Mouse (Mus musculus) right cerebral cortex, postnatal 10 days (tissue): ENCODE data around the gene Cdk17.
"Not testable (repeated sequence)": the region's sequence is repeated elsewhere in the genome, so short reads cannot be mapped to it uniquely, and the experiment has no call there.

Experiments
- DNase-seq, 2 experiments: peaks; one replicate each; pipeline ENCODE4 v3.0.0; 2021; ENCODE audit warnings: low spot score in 2 of 2

The Cdk17 gene

DNA sequence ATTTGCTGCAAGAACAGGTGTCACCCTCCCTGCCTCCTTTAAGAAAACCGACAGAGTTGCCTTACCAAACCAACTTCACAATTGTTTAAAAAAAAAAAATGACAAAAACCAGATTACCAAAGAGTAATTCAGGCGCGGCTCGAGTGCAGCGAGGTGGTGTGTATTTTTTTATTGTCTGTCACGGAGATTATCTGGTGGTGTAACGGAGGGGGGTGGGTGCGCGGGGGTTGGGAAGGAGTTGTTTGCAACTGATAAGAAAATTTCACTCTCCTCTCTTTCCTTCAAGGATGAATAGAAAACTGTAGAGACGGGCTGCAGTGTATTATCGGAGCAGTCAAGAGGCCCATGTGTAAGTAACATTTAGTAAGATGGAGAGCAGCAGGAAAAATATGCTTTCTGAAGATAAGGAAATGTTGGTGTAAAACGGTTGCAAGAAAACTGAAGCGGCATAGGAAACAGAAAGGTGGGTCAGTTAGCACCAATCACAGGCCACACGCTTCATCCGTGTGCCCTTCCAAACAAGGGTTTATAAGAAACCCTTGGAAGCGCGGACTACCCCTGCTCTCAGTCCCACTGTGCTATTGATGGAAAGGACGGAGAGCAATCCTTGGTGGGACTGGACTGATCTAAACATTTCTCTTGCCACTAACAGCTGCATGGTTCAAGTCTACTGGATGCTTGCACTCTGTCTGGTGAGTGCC, 17.2 kb upstream of the Cdk17 start:
- DNase-seq = no peak

- no peak for DNase-seq
Measured at GRCm38 (mm10) chr10:93143986-93144314, 16.7 kb upstream of the Cdk17 start.

DNA sequence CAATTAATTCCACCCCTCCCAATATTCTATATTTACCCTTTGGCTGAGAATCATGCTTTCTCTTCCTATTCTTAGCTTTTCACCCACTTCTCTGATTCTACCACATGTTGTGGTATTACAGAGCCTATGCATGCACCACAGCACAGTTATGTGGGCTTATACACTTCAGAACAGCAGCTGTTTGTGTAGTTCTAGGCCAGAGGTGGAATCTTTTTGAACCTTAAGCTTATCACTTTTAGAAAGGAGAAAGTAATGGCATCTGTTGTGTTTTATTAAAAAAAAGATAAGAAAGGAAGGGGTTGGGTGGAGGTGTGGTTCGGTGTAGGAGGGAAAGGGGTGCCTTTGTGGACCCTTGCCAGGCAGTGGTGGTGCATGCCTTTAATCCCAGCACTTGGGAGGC, 16.1 kb upstream of the Cdk17 start:
- peak in 1 of 2 experiments; percentile 22 for DNase-seq

DNA sequence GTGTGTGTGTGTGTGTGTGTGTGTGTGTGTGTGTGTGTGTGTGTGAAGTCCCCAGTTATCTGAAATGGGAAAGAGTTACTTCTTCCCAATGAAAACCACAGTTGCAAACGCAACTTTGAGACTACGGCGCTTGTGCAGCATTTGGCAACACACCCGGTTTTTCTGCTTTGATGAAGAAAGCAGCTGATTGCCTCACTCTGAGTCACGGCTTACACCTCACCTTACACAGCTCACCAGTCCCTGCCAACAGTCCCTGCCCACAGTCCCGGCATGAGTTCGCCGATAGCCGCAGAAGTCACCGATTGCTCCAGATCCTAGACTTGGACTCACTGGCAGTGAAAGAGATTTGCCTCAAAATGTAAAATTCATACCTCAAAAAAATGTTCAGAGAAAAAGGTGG, 15.6 kb upstream of the Cdk17 start:
- DNase-seq = peak in 1 of 2 experiments; percentile 39

- no peak for DNase-seq
Measured at GRCm38 (mm10) chr10:93146601-93147000, 14.1 kb upstream of the Cdk17 start.

- DNase-seq = no peak
Measured at GRCm38 (mm10) chr10:93147691-93148090, 13.0 kb upstream of the Cdk17 start.

DNA sequence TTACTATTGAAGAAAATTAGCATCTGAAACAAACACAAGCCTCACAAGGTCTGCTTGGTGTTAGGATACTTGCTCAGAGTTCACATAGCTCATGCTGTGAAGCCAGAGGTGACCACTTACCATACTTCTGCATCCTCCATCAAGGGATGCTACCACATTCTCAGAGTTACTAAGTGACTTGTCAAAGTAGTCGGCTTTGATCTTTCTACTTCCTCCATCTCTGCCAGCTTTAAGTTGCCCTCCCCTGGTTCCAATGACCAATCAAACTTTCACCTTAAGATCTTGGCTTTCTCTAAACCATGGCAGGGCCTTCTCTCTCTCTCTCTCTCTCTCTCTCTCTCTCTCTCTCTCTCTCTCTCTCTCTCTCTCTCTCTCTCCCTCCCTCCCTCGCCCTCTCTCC, 11.1 kb upstream of the Cdk17 start:
- DNase-seq = no peak

- no peak for DNase-seq
Measured at GRCm38 (mm10) chr10:93151775-93152174, 8.9 kb upstream of the Cdk17 start.

DNA sequence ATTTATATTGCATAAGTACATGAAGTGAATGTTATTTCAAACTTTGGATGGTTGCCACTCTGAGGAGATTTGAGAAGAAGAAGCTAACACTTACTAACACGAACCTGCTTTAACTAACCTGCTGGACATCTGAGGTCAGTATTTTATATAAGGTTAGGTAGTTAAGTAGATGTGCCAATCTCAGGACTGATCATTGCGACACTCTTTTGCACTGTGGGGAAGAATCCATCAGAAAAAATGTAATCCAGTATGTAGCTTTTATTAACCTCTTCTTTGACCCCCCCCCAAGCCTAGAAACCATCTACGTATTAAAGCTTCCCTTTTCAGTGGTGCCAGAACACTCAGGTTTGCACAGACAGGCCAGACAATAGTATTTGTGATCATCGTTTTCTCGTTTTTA, 8.0 kb upstream of the Cdk17 start:
- DNase-seq = no peak

DNA sequence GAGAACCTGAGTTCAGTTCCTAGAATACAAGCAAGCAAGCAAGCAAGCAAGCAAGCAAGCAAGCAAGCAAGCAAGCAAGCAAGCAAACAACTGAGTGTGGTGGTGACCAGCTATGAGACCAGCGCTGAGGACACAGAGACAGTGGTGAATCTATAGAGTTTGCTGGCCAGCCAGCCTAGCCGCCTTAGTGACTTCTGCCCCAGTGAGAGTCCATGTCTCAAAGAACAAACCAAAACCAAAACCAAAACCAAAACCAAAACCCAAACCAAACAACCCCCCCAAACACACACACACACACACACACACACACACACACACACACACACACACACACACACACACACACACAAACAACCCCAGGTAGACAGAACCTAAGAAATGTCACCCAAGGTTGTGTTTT, 7.3 kb upstream of the Cdk17 start:
- DNase-seq = not testable (repeated sequence)

DNA sequence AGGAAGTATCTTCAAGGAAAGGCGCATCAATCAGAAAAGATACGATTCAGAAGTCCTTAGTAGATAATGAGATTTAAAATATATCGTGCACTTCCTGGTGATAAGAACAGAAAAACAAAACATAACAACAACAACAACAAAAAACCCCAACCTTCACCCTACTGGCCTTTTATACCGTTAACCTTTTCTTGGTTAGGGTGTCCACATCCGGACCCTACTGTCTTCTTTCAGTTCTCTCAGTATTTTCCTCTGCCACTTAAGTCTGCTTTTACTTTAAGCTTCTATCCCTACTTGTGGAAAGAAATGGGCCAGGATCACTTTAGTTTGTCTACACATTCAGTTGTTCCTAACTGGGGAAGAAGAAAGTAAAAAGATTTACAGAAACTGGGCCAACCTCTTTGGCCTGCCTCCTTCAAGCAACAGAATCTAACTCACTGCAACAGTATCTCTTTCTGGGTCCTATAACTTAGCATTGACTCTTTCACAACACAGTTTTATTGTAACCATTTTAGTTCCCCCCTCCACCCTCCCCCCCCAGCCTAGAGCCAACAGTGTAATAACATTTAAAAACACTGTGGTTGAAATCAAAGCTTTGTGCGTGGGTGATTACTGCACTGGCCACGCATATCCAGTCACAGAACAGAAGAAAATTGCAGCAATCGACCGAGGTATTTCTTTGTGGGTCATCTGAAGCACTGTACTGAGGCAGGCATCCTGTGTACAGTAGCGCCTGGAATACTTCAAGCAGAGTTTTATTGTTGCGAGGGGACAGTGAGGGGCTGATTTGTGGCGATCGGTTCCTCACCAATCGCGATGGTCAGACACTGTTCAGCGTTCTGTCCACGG, 801 bp upstream of the Cdk17 start:
- DNase-seq = no peak

- DNase-seq = peak; percentile 89 to 92
Measured at GRCm38 (mm10) chr10:93160497-93160806, 223 bp upstream of the Cdk17 start.

- DNase-seq = no peak
Measured at GRCm38 (mm10) chr10:93161511-93162275, 1.0 kb downstream of the Cdk17 start.

GRCm38 (mm10) chr10:93162276-93162971, 1.7 kb downstream of the Cdk17 start:
- DNase-seq = peak in 1 of 2 experiments; percentile 28

- no peak for DNase-seq
Measured at GRCm38 (mm10) chr10:93162972-93163660, 2.4 kb downstream of the Cdk17 start.

DNA sequence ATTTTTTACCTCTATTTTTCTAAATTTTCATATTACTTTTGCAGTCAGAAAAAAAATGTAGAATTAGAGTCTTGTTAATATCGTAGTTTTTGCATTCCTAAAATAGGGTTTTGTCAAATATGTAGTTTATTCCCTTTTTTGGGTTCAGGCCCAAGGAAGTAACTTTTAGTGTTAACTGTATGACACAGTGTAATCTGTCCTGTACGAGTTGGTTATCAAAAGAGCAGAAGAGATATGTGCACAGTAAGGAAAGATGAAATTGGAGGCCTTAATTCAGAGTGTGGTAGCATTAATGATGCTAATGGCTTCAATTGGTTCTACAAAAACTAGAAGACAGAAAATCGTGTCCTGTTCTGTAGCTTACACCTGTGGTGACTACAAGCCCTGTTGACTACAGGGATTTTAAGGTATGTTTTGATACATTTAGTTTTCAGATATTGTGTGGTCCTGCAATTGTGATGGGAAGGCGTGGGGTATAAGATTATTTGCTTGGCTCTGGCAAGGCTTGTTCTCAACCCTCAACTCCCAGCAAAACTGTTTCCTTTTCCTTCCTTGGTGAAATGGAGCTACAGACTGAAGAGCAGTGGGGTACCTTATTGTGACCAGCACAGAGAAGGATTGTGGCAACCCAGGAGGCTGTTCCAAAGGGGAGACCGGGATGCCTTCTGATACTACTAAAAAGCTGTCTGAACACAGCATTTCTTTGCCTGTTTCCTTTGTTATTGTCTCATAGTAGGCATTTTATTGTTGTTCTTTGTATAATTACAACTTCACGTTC, 3.2 kb downstream of the Cdk17 start:
- DNase-seq = no peak

DNA sequence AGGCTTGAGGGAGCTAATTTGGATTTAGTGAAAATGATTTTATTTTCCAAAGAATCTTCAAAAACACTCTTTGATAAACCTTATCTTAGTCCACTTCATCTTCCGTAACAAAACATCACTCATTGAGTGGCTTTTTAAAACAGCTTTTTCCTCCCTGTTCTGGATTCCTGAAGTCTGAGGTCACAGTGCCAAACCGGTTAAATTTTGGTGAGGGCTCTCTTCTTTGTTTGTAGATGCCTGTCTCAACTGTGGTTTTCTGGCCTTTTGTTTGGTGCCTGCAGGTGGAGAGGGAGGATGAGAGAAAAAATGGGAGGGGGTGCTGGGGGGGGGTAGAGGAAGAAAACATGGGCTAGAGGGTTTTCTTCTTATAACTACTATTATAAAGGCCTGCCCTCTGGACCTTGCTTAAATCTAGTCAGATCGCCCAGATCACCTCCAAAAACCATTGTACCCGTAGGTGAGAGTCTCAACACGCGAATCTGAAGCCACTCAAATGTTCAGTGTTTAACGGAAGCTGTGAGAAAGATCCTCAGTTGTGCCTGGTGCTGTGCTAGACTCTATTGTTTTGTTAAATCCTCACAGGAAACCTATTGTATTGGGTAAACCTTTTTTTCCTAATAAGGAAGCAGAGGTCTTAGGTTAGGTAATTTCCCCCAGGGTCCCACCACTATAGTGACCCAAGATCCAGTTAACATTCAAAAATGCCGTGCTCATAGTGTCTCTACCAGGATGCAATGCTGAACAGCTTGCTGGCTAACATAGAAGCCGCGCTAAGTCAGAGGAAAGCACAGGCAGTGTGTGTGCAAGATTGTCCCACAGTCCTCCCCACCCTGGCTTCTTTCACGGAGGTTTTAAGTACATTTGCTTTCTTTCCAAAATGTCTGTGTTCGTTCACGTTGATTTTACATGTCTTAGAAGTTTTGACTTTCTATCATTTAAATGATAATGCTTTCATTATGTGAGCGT, 5.0 kb downstream of the Cdk17 start:
- no peak for DNase-seq

GRCm38 (mm10) chr10:93166382-93166769, 5.7 kb downstream of the Cdk17 start:
- DNase-seq = no peak

DNA sequence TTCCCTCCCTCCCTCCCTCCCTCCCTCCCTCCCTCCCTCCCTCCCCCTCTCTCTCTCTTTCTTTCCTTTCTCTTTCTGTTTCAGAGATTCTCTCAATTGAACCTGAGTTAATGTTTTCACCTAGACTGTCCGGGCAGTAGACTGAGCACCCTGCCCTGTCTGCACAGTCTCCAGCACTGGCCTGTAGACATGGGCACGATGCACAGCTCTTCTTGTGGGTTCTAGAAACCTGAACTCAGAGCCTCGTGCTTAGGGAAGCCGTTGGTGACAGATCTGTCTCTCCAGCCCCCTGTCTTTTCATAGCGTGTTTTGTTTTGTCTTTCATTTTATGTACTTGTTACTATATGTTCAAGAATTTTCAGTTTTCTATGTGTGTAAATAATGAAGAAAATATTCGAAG, 6.6 kb downstream of the Cdk17 start:
- no peak for DNase-seq

GRCm38 (mm10) chr10:93168067-93168466, 7.4 kb downstream of the Cdk17 start:
- DNase-seq = peak in 1 of 2 experiments; percentile 17
